Mouse (Mus musculus): ENCODE data around the gene Pcgf6. TPM values are rescaled to one million over a fixed set of nuclear protein-coding genes. Genes with fewer than 3 reads are reported as not detected.

Gene Pcgf6
- total and polyA plus RNA-seq, 2 experiments from 2014 or later, result 23.6 to 26.3 TPM

- Histone ChIP-seq H3K27ac (ENCODE audit: low read depth, low read length) (no peak overlapping the region), H3K4me3 (ENCODE audit: low read depth, low read length) (no peak overlapping the region), H3K9me3 (ENCODE audit: low read length) (no peaks in the 10 kb centered on the region), H3K27me3 (ENCODE audit: insufficient read depth, low read length) (no peaks in the 10 kb centered on the region), H3K4me2 (ENCODE audit: low read depth, low read length, poor library complexity, severe bottlenecking) (no peak overlapping the region), H3K36me3 (ENCODE audit: insufficient read depth, low read length) (no peaks in the 10 kb centered on the region), H3K4me1 (ENCODE audit: insufficient read depth, low read length) (0 out of 2 replicates have a peak, but pooled peaks cover 4% of the 10 kb centered on the region), H3K9ac (replicated peaks; ENCODE audit: low read length, poor library complexity, severe bottlenecking) (no peak overlapping the region)
- no peak for TF ChIP-seq CTCF (IDR thresholded peaks at IDR 0.05)
- ATAC-seq (ENCODE audit: low FRiP score) (no peak), DNase-seq (ENCODE audit: low spot score) (no peak)
- 50% methylated on average over 11 of the region's 11 CpGs for WGBS
Observed at GRCm38 (mm10) chr19:46983966-46984380, 66.7 kb downstream of the Pcgf6 start.

Other genes with a start within 250 kb of the Pcgf6 start
- gene Ina, start 36.2 kb downstream of the Pcgf6 start, total RNA-seq (2014; rRNA removed), result 229 and 248 TPM in 2 replicates
- gene Ina, start 36.2 kb downstream of the Pcgf6 start, polyA plus RNA-seq (2015; fragmentation: Nextera tagmentation; extraction: Ambion mirVana), result 294 and 310 TPM in 2 replicates
- gene Nt5c2, start 35.8 kb downstream of the Pcgf6 start, total RNA-seq (2014; rRNA removed), result 64.1 and 68.1 TPM in 2 replicates
- 81.8 and 83.0 TPM in 2 replicates for gene Nt5c2, start 35.8 kb downstream of the Pcgf6 start, polyA plus RNA-seq (2015; fragmentation: Nextera tagmentation; extraction: Ambion mirVana)
- gene Taf5, start 16.8 kb upstream of the Pcgf6 start, total RNA-seq (2014; rRNA removed), result 8.6 and 10.8 TPM in 2 replicates
- gene Taf5, start 16.8 kb upstream of the Pcgf6 start, polyA plus RNA-seq (2015; fragmentation: Nextera tagmentation; extraction: Ambion mirVana), result 2.9 and 3.0 TPM in 2 replicates
- 620 and 786 TPM in 2 replicates for gene Usmg5, start 39.7 kb upstream of the Pcgf6 start, total RNA-seq (2014; rRNA removed)
- gene Usmg5, start 39.7 kb upstream of the Pcgf6 start, polyA plus RNA-seq (2015; fragmentation: Nextera tagmentation; extraction: Ambion mirVana), result 1,971 and 2,037 TPM in 2 replicates
- 10.9 and 11.0 TPM in 2 replicates for gene Pdcd11, start 39.9 kb upstream of the Pcgf6 start, total RNA-seq (2014; rRNA removed)
- 3.4 and 3.8 TPM in 2 replicates for gene Pdcd11, start 39.9 kb upstream of the Pcgf6 start, polyA plus RNA-seq (2015; fragmentation: Nextera tagmentation; extraction: Ambion mirVana)
- gene Calhm2, start 87.4 kb upstream of the Pcgf6 start, total RNA-seq (2014; rRNA removed), result 0.77 and 0.80 TPM in 2 replicates
- 0.80 and 1.0 TPM in 2 replicates for gene Calhm2, start 87.4 kb upstream of the Pcgf6 start, polyA plus RNA-seq (2015; fragmentation: Nextera tagmentation; extraction: Ambion mirVana)
- not detected in 2 replicates for gene Calhm1, start 93.3 kb upstream of the Pcgf6 start, total RNA-seq (2014; rRNA removed)
- gene Calhm1, start 93.3 kb upstream of the Pcgf6 start, polyA plus RNA-seq (2015; fragmentation: Nextera tagmentation; extraction: Ambion mirVana), result not detected in 2 replicates
- 0.33 TPM in 1 of 2 replicates, not detected in the other for gene Calhm3, start 106.9 kb upstream of the Pcgf6 start, total RNA-seq (2014; rRNA removed)
- gene Calhm3, start 106.9 kb upstream of the Pcgf6 start, polyA plus RNA-seq (2015; fragmentation: Nextera tagmentation; extraction: Ambion mirVana), result 0.22 TPM in 1 of 2 replicates, not detected in the other
- gene Neurl1a, start 127.9 kb upstream of the Pcgf6 start, total RNA-seq (2014; rRNA removed), result 66.9 and 82.4 TPM in 2 replicates
- gene Neurl1a, start 127.9 kb upstream of the Pcgf6 start, polyA plus RNA-seq (2015; fragmentation: Nextera tagmentation; extraction: Ambion mirVana), result 16.2 and 16.8 TPM in 2 replicates

Measured in midbrain, postnatal 0 days (tissue).